Mouse (Mus musculus): ENCODE data around the gene Upk1a. TPM values are rescaled to one million over a fixed set of nuclear protein-coding genes. Genes with fewer than 3 reads are reported as not detected.

Upk1a gene
- polyA plus RNA-seq, 1 experiment from 2014 or later: 0.82 TPM

DNA sequence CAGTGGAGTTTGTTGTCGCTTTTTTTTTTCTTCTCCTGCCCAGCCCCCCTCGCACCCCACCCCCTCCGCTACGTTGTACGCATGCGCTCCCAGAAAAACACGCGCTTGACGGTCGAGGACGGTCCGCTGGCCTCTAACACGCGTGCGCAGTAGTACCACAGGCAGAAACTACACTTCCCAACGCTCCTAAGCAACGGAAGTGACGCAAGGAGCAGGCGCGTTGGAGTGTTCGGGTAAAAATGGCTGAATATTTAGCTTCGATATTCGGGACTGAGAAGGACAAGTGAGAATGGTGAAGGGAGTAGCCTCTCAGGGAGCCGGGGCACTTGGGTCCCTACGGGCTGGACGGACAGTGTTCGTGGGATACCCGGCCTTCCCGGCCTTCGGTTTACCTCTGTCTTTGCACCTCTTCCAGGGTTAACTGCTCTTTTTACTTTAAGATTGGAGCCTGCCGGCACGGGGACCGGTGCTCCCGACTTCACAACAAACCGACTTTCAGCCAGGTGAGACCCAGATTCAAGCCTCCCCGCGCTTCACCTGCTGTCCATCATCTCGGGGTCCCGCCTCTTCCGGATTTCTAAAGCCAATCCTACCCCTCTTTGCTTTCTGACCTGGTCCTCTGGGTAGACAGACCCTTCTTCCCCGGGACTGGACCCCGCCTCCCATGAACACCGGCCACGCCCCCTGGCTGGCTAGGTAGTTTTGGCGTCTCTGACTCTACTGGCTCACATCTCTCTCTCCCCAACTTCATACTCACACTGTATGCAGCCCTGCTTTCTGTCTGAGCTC lies 49.3 kb downstream of the Upk1a start, which contains the start of the genes U2af1l4, Gm49396 and Psenen:
Gene U2af1l4, plus strand, starts transcription at position 185 of the 789 bp plus-strand sequence.
Gene Gm49396, plus strand, starts transcription at position 228 of the 789 bp plus-strand sequence.
Gene Psenen, minus strand, starts transcription at position 511 of the 789 bp plus-strand sequence.
- peaks cover 34% of the 10 kb centered on the region for H3K4me1 ChIP-seq (replicated peaks)
- peak; percentile 83 for ATAC-seq (ENCODE audit: low FRiP score, low read depth)

DNA sequence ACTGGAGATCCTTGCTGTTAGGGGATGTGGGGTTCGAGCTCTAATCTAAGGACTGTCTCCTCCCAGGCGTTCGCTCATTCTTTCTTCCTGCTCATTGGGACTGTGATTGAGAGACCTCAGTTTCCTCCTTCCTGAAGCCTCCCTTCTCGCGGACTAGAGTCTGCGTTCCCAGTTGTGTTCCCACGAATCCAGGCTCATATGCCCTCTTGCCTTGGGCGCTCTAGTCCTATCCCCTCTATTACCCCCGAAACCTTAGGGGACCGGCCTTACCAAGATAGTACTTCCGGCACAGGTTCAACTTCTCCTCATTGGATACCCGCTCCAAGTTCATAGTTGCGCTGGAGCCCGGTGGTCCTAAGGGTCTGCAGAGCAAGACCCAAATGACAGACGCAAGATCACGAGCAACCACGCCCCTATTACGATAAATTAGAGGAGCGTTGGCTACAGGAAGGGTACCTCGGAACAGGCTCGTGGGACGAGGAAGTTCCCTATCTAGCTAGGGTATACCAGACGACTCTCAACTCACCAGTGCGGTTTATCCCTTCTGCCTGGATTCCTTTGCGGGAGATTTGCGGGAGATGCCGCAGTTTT lies 50.0 kb downstream of the Upk1a start:
- 2% methylated on average over 27 of the region's 27 CpGs for WGBS

More for the DNA sequence above, 49.3 kb downstream of the Upk1a start, which contains the start of the genes U2af1l4, Gm49396 and Psenen:
- Histone ChIP-seq H3K36me3 (peaks cover 19% of the 10 kb centered on the region), H3K27me3 (no peaks in the 10 kb centered on the region), H3K9ac (peak within 1 kb of the TSS; percentile 65), H3K4me3 (peak within 1 kb of the TSS; percentile 81), H3K9me3 (no peaks in the 10 kb centered on the region), H3K4me2 (peak within 1 kb of the TSS; percentile 87), H3K27ac (replicated peaks) (peak within 1 kb of the TSS; percentile 93)
- WGBS: under 1% methylated on average over 45 of the region's 45 CpGs

DNA sequence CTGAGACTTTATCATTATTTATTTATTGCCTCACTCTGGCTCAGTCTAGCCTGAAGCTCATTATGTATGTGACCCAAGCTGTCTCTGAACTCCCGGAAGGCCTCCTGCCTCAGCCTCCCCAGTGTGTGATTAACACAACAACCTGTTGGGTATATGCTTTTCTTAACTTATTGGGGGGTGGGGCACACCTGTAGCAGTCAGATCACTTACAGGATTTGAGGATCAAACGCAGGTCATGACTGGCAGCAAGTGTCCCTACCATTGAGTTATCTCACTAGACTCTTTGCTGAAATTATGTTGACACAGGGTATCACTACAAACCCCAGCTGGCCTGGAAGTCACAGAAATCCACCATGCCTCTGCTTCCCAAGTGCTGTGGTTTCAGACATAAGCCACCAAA lies 52.4 kb downstream of the Upk1a start:
- Histone ChIP-seq H3K27ac (replicated peaks) (0 out of 2 replicates have a peak overlapping the region, but pooled peaks have one; percentile 58), H3K27me3 (no peaks in the 10 kb centered on the region), H3K4me2 (no peak overlapping the region), H3K9me3 (no peaks in the 10 kb centered on the region), H3K36me3 (peaks cover 26% of the 10 kb centered on the region), H3K4me3 (no peak overlapping the region), H3K4me1 (replicated peaks) (peaks cover 42% of the 10 kb centered on the region), H3K9ac (no peak overlapping the region)
- no peak for ATAC-seq (ENCODE audit: low FRiP score, low read depth)
- 70% methylated on average over 2 of the region's 2 CpGs for WGBS

More for the DNA sequence above, 50.0 kb downstream of the Upk1a start:
- peaks cover 15% of the 10 kb centered on the region for H3K36me3 ChIP-seq
- H3K27ac ChIP-seq (replicated peaks): peak overlapping the region; percentile 93
- ATAC-seq (ENCODE audit: low FRiP score, low read depth): no peak
- no peaks in the 10 kb centered on the region for H3K27me3 ChIP-seq
- H3K4me1 ChIP-seq (replicated peaks): peaks cover 40% of the 10 kb centered on the region
- peak overlapping the region; percentile 58 for H3K9ac ChIP-seq
- peak overlapping the region; percentile 87 for H3K4me2 ChIP-seq
- H3K9me3 ChIP-seq: no peaks in the 10 kb centered on the region
- H3K4me3 ChIP-seq: peak overlapping the region; percentile 81

DNA sequence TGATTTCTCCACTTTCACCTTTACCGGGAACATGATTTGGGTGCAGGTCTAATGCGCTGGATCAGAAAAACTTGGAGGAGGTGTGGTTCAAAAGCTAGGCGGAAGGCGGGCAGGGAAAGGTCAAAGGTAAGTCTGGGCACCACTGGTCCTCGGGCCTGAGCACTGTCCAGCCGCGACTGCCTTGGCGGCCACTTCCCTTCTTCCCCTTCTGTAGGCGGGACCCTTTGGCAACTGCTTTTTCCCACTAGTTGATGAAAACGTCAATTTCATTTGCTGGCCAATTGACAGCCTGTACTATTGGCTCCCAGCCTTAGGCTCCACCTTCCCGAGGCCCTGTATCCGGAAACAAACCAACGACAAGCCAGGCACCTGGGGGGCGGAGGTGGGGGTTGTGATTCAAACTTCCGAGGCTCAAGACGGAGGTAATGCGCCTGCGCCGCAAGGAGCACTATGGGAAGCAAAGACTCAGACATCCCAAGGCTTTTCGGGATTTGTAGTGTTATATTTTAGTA lies 53.1 kb downstream of the Upk1a start, which contains the start of gene Lin37:
Gene Lin37, minus strand, starts transcription at position 396 of the 512 bp plus-strand sequence.
- WGBS: 0% methylated on average over 20 of the region's 20 CpGs
- Histone ChIP-seq H3K9me3 (no peaks in the 10 kb centered on the region), H3K36me3 (peaks cover 27% of the 10 kb centered on the region), H3K4me2 (peak within 1 kb of the TSS; percentile 98), H3K4me3 (peak within 1 kb of the TSS; percentile 67), H3K9ac (peak within 1 kb of the TSS; percentile 76), H3K27me3 (no peaks in the 10 kb centered on the region), H3K4me1 (replicated peaks) (peaks cover 42% of the 10 kb centered on the region), H3K27ac (replicated peaks) (peak within 1 kb of the TSS; percentile 71)
- peak; percentile 90 for ATAC-seq (ENCODE audit: low FRiP score, low read depth)

DNA sequence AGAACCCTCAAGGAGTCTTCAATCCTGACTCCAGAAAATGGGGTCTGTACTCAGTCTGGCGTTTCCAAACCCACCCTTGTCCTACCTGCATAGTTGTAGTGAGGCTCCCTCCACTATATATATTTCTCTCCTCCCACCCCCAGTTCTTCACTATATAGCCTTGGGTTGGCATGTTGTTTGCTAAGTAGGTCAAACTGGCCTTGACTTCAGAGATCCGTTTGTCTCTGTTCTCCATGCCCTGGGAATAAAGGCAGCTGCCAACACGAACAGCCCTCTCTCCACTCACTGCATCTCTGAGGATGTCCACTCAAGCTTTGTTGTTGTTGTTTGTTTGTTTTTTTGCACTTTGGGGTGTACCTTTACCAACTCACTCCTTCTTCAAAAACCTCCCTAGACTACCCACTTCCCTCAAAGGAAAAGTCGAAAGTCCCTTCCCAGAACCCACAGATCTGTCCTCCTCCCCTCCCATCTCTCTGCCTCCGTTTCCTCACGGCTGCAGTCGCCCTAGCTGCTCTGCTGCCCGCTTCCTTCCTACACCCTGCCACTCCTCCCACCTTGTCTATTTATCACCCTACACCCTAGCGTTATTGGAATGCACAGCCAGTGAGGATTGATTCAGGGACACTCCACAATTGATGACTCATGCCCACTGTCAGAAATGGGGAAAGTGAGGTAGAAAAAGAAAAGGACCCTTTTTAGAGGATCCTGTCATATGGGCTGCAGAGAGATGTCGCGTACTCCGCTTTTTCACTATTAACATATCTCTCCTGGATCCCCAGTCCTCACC lies 53.8 kb downstream of the Upk1a start:
- H3K36me3 ChIP-seq: peaks cover 27% of the 10 kb centered on the region
- H3K9me3 ChIP-seq: no peaks in the 10 kb centered on the region
- WGBS: 19% methylated on average over 12 of the region's 12 CpGs
- peak overlapping the region; percentile 67 for H3K4me3 ChIP-seq
- no peaks in the 10 kb centered on the region for H3K27me3 ChIP-seq
- peak overlapping the region; percentile 71 for H3K27ac ChIP-seq (replicated peaks)
- peak overlapping the region; percentile 98 for H3K4me2 ChIP-seq
- peaks cover 36% of the 10 kb centered on the region for H3K4me1 ChIP-seq (replicated peaks)
- 0 out of 2 replicates have a peak, but pooled peaks have one; percentile 1 for ATAC-seq (ENCODE audit: low FRiP score, low read depth)
- peak overlapping the region; percentile 76 for H3K9ac ChIP-seq

DNA sequence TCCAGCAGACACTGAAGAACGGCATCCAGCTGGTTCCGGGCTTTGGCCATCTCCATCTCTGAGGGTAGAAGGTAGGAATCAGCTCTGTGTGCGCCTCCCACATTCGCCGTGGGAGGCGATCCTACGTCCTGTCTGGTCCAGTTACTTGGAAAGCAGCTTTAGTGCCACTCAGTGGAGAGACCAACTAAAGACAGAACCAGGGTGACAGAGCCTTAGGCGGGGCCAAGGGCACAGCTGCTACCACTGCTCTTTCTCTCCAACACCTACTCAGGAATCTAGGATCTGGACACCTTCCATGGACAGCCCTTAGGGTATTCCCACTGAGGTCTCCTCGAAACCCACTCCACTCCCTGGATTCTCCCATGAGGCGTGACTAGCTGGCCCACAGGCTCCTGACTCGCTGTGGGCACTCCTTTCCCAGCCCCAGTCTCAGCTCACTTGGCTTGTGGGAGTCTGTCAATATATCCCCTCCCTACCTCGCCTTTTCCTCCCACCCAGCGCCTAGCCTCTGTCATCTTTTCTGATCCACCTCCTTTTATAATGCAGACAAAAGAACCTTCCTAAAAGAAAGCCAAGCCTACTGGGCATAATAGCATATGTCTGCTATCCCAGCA lies 54.6 kb downstream of the Upk1a start:
- WGBS: 90% methylated on average over 13 of the region's 13 CpGs
- no peaks in the 10 kb centered on the region for H3K9me3 ChIP-seq
- no peaks in the 10 kb centered on the region for H3K27me3 ChIP-seq
- 0 out of 2 replicates have a peak overlapping the region, but pooled peaks have one; percentile 67 for H3K4me3 ChIP-seq
- H3K4me1 ChIP-seq (replicated peaks): peaks cover 41% of the 10 kb centered on the region
- no peak overlapping the region for H3K9ac ChIP-seq
- no peak for ATAC-seq (ENCODE audit: low FRiP score, low read depth)
- peaks cover 27% of the 10 kb centered on the region for H3K36me3 ChIP-seq
- no peak overlapping the region for H3K27ac ChIP-seq (replicated peaks)
- peak overlapping the region; percentile 98 for H3K4me2 ChIP-seq

DNA sequence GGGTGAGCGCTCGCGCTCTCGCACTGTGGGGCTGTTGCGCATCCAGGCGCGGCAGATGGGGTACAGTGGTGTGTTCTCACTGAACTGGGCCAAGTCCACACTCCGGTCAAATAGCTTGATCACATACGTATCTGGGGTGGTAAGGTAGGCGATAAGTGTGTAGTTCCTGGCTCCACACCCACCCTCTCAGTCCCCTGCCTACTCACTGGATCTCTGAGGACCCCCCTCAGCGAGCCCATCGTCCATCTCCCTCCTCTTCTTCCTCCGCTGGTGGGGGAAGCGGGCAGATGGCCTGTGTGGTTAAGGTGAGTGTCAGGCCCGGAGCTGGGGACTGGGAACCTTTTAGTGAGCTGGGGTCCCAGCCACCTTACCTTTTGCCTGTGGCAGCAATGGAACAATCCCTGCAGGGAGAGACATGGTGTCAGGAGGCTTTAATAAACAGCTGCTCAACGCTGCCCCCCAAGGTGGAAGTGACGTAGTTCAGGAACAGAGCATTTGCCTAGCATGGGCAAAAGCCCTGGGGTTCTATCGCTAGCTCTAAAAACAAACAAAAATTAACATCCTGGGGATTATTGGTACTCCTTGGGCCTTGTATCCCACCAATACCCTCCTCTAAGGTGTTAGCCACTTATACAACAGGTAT lies 55.6 kb downstream of the Upk1a start:
- 92% methylated on average over 18 of the region's 18 CpGs for WGBS
- no peak overlapping the region for H3K9ac ChIP-seq
- H3K27ac ChIP-seq (replicated peaks): no peak overlapping the region
- H3K36me3 ChIP-seq: peaks cover 27% of the 10 kb centered on the region
- no peaks in the 10 kb centered on the region for H3K27me3 ChIP-seq
- ATAC-seq (ENCODE audit: low FRiP score, low read depth): no peak
- no peak overlapping the region for H3K4me2 ChIP-seq
- peaks cover 42% of the 10 kb centered on the region for H3K4me1 ChIP-seq (replicated peaks)
- no peak overlapping the region for H3K4me3 ChIP-seq
- H3K9me3 ChIP-seq: no peaks in the 10 kb centered on the region

DNA sequence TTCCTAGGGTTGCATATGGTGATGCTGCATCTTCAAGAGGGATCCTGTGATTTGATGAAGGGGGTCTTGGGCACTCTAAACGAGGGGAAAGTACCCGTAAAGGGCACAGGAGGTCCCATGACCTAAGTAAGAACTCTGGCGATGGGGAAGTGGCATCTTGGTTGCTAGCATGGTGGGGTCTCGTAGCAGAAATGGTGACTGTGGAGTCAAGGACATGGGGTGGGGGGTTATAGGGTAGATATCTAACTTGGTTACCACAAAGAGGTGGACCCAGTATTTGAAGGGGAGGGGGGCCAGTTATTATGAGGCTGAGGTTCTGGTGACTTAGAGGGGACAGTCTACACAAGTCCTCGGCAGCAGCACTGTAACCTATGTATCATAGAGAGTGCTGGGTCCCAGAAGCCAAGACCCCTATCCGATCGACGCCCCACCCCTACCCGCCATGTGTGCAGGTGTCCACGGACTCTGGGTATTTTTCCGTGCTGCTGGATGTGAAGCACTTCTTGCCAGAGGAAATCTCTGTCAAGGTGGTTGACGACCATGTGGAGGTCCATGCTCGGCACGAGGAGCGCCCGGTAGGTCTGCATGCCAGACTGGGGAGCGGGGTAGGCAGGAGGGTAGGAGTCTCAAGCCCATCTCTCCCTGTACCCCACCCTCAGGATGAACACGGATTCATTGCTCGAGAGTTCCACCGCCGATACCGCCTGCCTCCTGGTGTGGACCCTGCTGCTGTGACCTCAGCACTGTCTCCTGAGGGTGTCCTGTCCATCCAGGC lies 58.6 kb downstream of the Upk1a start:
- H3K27ac ChIP-seq (replicated peaks): no peak overlapping the region
- H3K36me3 ChIP-seq: peaks cover 27% of the 10 kb centered on the region
- H3K4me3 ChIP-seq: no peak overlapping the region
- H3K27me3 ChIP-seq: no peaks in the 10 kb centered on the region
- H3K9ac ChIP-seq: peak overlapping the region; percentile 52; the same call in 1 of the 2 replicates
- H3K4me2 ChIP-seq: peak overlapping the region; percentile 88
- WGBS: 83% methylated on average over 22 of the region's 22 CpGs
- peaks cover 30% of the 10 kb centered on the region for H3K4me1 ChIP-seq (replicated peaks)
- ATAC-seq (ENCODE audit: low FRiP score, low read depth): no peak
- no peaks in the 10 kb centered on the region for H3K9me3 ChIP-seq
